Mouse (Mus musculus) bone marrow, adult 2 months (tissue): Measurements from ENCODE around the gene Golga3.

Experiments used
- CTCF ChIP-seq: fragments of 200-500 bp; IDR thresholded peaks from 2 replicates; pipeline ENCODE4 v1.5.1; 2011; ENCODE audit warnings: low read length, control low read depth; ENCODE audit not compliant: control insufficient read depth, insufficient read depth
- POLR2A ChIP-seq: fragments of 200-500 bp; IDR thresholded peaks from 2 replicates; pipeline ENCODE4 v1.6.1; 2011; ENCODE audit warnings: low read depth, mild to moderate bottlenecking, control low read depth, low read length, borderline replicate concordance; ENCODE audit not compliant: control insufficient read depth

- no peak for TF ChIP-seq CTCF
- no peak for TF ChIP-seq POLR2A
Measured at GRCm38 (mm10) chr5:110181716-110182115, 5.2 kb downstream of the Golga3 start.
